Mouse (Mus musculus) left cerebral cortex, postnatal 36 days (tissue): ENCODE data around the gene Aifm2. TPM values are rescaled to one million over a fixed set of nuclear protein-coding genes. Genes with fewer than 3 reads are reported as not detected.

ENCODE experiments used
- DNase-seq, 2 experiments: peaks; one replicate each; pipeline ENCODE4 v3.0.0; 2021 to 2022; ENCODE audit warnings: low spot score in 2 of 2, mixed read lengths in 1 of 2
- intact Hi-C: fragments of 180-260 bp; cut with DNase I; formaldehyde crosslinking; loops from one replicate; pipeline ENCODE4 v1.15.1; 2025
- microRNA-seq: library from miRNA; unstranded; fragments of <30 nt; microRNA quantifications from one replicate; pipeline ENCODE4 v1.2.0, GENCODE M21; 2022
- total RNA-seq, 2 experiments: library from RNA; stranded (reverse); gene quantifications; 2 replicates each; pipeline ENCODE4 v1.2.3; 2021

The Aifm2 gene
- total RNA-seq, 2 experiments from 2014 or later: 7.3 to 9.9 TPM

DNA sequence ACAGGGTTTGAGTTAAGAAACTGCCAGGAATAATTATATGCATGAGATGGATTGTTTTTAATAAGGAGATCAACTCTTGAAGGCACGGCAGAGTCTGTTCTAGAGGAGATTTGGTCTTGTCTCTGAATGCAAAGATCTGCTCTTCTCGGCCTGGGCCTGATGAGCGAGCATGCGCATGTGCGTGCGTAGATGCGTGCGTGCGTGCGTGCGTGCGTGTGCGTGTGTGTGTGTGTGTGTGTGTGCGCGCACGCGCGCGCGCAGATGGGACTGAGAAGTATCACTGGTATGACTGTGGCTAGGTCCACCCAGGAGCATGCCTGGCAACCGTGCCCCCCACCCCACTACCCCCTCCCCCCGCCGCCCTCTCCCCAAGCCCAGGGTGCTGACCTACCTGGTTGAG is 38.0 kb downstream of the Aifm2 start:
- DNase-seq: no peak
- intact Hi-C loops: no loop called here

GRCm38 (mm10) chr10:61757022-61757421 is 42.0 kb downstream of the Aifm2 start:
- no peak for DNase-seq
- intact Hi-C loops: no loop called here

GRCm38 (mm10) chr10:61758904-61759303 is 43.8 kb downstream of the Aifm2 start:
- no peak for DNase-seq
- intact Hi-C loops: no loop called here

DNA sequence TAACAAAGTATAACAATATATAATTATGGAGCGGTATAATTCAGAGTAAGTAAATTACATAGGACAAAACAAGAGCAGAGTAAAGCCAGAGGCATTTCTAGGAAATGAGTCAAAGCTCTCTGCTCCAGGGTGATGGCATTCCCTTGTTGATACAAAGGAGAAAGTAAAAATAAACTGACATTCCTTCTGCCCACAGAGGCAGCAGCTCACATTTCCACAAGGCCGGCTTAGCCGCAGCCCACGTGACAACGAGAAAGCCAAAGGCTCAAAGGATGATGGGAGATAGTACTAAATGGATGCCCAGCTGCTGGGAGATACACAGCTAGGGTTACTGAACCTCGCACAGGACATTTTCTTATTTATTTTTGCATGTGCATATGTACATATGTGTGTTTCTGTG is 44.8 kb downstream of the Aifm2 start:
- intact Hi-C loops: no loop called here
- no peak for DNase-seq

- intact Hi-C loops: no loop called here
- no peak for DNase-seq
Observed at GRCm38 (mm10) chr10:61764689-61765088, 49.6 kb downstream of the Aifm2 start.

DNA sequence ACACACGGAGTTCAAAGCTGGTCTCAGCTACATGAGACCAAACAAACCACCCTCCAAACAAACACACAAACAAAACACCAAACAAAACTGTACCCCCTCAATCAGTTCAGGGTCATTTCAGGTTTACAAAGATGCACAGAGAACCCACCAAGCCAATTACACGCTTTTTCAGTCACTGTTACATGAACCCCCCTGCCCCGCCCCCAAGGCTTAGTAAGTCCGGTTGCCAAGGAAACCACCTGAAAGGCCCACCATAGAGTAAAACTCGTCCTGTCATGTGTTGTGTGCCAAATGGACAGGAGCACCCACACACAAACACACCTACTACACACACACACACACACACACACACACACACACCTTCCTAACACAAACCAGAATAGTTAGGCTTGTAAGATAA is 50.5 kb downstream of the Aifm2 start:
- intact Hi-C loops: no loop called here
- DNase-seq: no peak

GRCm38 (mm10) chr10:61766806-61767205 is 51.7 kb downstream of the Aifm2 start:
- no peak for DNase-seq
- intact Hi-C loops: no loop called here

DNA sequence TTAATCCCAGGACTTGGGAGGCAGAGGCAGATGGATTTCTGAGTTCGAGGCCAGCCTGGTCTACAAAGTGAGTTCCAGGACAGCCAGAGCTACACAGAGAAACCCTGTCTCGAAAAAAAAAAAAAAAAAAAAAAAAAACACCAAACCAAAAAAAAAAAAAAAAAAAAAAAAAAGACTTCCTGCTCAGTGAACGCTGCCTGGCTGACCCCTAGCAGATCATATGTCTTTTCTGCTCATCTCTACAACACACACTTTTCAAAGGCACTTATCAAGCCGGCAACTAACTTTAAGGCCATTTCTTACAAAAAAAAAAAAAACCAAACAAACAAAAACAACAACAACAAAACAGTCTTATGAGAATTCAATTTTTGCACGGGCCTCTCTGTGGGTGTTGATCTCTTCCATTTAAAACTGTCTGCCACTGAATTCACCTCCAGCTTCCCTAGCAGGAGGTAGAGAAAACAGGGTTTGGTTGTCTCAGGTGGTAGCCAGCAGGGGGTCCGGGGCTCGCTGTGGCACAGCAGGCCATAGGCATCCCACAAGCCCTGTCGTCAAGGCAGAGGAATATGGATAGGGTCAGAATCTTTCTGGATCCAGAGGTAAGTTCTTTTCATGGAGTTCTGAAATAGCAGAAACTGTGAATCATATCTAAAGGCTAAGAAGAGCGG is 66.5 kb downstream of the Aifm2 start:
- intact Hi-C loops: loop anchor here (5.0 kb wide), 1 partner anchor 84 kb away; the partner anchor contains the start of gene Tysnd1
- no peak for DNase-seq

DNA sequence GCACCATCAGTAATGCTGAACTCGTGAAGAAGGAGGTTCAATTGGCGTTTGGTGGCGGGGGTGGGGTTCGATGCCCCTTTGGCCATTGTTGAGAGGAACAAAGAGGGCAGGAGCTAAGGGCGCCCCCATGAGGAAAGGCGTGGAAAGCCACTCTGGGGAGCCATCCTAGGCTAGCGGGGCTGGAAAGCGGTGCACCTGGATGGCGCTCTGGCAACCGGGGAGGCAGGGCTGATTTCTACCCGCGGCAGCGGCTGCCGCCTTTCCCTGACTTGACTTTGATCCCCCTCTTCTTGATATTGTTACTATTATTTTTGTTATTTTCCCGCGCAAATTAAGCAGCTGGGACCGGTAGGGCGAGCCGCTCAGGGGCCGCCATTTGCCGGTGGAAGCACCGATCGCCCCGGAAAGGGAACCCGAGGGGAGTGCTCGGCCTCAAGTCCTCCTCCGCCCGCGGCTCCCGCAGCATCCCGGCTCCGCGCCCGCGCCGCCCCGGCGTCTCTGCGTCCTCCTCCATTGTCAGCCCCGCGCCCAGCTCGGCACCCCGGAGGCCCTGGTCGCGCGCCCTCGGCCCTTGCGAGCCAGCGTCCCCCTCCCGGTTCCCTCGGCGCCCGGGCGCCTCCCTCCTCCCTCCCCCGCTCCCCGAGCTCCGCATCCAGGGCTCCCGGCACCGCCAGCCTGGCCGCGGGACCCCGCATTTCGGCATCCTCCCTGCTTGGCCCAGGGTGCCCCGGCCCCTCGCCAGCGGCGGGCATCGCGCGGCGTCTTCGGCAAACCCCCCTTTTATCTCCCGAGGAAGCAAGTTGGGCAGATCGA is 67.9 kb downstream of the Aifm2 start:
- DNase-seq: peak; percentile 80 to 81
- intact Hi-C loops: loop anchor here (5.0 kb wide), 1 partner anchor 86 kb away; the partner anchor contains the start of gene Tysnd1

DNA sequence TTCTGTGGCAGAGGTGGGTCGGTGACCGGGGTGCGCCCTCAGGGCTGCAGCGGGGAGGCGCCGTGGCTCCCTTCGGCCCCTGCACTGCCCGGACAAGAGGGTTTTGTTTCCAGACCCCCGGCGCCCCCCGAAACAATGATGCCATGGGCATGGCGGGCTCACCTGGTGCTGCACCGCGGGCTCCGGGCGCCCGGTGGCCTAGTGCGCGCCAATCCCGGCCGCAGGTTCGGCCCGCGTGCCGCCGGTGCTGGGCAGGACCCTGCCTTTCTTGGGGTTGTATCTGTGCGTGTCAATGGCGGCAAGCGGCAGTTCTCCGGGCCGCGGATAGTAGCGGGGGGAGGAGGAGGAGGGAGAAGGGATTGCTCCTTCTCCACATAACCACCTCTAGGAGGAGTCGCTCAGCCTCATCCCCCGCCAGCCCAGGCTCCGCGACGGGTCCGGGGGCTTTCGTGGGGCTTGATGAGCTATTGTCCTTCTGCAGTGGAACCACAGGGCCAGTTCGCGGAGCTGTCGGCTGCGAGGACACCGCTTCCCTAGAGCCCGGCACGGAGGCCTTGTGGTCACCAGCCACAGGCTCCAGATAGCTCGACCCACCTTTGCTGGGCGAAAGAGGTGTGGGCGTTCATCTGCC is 68.7 kb downstream of the Aifm2 start, which contains the start of gene H2afy2:
TSS of gene H2afy2 (minus strand) at position 527 of the 631 bp plus-strand sequence.
- intact Hi-C loops: loop anchor here (5.0 kb wide), 1 partner anchor 86 kb away; the partner anchor contains the start of gene Tysnd1

GRCm38 (mm10) chr10:61784414-61784813 is 69.4 kb downstream of the Aifm2 start:
- intact Hi-C loops: loop anchor here (5.0 kb wide), 1 partner anchor 87 kb away; the partner anchor contains the start of gene Tysnd1

More for the DNA sequence above, 68.7 kb downstream of the Aifm2 start, which contains the start of gene H2afy2:
- DNase-seq: peak; percentile 78 to 83

DNA sequence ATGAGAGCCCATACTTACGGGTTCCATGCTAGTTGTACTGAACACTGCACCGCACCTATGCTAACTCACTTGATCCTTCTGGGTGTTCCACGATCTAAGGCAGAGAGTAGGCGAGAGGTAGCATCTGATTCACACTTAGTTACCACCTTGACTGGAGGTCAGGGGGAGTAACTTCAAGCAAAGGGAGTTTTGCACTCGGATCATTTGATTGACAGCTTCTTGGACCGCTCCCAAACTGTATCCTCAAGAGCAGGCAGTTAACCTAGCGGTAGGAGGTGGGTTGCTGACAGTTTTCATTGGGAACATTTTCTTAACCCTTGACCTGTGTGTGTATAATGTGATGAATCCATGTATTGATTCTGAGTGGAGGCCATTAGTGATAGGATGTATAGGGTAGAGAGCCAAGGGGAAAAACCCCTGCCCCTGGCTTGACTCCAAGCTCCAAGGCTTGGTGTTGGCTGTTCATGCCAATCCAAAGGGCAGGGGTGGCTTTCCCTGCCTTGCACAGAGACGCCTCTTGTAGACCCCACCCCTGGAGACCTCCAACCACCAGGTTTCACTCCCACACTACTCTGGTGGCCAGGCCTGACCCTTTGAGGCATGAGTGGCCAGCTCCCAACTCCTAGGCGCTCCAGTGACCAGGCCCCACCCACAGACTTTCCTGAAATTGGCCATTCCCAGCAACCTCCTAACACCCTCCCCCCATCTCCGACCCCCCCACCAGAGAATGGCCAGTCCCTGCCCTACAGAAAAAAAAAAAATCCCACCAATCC is 72.7 kb downstream of the Aifm2 start:
- DNase-seq: no peak
- intact Hi-C loops: no loop called here

More at GRCm38 (mm10) chr10:61784414-61784813, 69.4 kb downstream of the Aifm2 start:
- peak in 1 of 2 experiments; percentile 10 for DNase-seq

DNA sequence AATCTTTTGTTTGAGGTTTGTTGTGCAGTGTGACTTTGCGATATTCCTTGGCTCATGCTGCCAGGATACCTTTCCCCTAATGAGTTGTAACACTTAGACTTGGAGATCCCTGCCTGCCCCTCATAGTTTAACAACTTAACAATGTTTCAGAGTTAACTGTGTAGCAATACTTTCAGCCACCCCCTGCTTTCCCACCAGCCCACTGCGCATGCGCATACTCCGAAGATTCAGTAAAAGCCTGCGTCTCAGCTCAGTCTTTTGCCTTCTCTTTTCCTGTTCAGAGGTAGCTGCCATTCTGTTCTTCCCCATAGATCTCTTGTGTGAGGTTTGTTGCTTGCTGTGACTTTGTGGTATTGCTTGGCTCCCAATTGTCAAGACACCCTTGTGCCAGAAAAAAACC is 73.4 kb downstream of the Aifm2 start:
- no peak for DNase-seq
- intact Hi-C loops: no loop called here

Small RNAs within 50 kb of the gene (microRNA-seq; reads per million reads assigned to microRNA genes)
- gene Mir5108: not detected

Other genes with a start within 250 kb of the Aifm2 start
- gene Lrrc20, start 239.5 kb upstream of the Aifm2 start, total RNA-seq: 10 to 100 TPM; 17.8 to 21.8 TPM
- gene Npffr1, start 119.8 kb upstream of the Aifm2 start, total RNA-seq: 1 to 10 TPM; 1.9 to 2.5 TPM
- 100 to 1,000 TPM; 104 to 108 TPM for gene Ppa1, start 66.7 kb upstream of the Aifm2 start, total RNA-seq
- gene Sar1a, start 35.0 kb upstream of the Aifm2 start, total RNA-seq: 100 to 1,000 TPM; 122 to 128 TPM
- gene Tysnd1, start 19.7 kb upstream of the Aifm2 start, total RNA-seq: 10 to 100 TPM; 20.0 to 23.7 TPM
- 10 to 100 TPM; 26.2 to 26.6 TPM for gene H2afy2, start 68.9 kb downstream of the Aifm2 start, total RNA-seq